Mouse (Mus musculus) neutrophil, adult 5-6 weeks (primary cell): ENCODE data around the gene Cep170b. TPM values are rescaled to one million over a fixed set of nuclear protein-coding genes. Genes with fewer than 3 reads are reported as not detected.
A peak's percentile ranks its signal among the peaks of the same experiment; 100 is the strongest.

ENCODE experiments used
- ATAC-seq: fragments of 151-379, 151-347 bp; 2 replicates; pipeline ENCODE4 v1.8.0; 2017; ENCODE audit warnings: mild to moderate bottlenecking, moderate TSS enrichment; ENCODE audit not compliant: insufficient number of reproducible peaks, poor library complexity, low FRiP score, severe bottlenecking; ENCODE audit errors: extremely low read depth
- total RNA-seq: library from RNA; stranded (forward); fragments of 200-1000 nt; gene quantifications from 2 replicates; pipeline ENCODE4 v1.2.3, GENCODE M21; 2017

Gene Cep170b
- total RNA-seq, 1 experiment from 2014 or later: 5.7 TPM

- no peak for ATAC-seq
Measured at GRCm38 (mm10) chr12:112752399-112752798, 32.1 kb downstream of the Cep170b start.

DNA sequence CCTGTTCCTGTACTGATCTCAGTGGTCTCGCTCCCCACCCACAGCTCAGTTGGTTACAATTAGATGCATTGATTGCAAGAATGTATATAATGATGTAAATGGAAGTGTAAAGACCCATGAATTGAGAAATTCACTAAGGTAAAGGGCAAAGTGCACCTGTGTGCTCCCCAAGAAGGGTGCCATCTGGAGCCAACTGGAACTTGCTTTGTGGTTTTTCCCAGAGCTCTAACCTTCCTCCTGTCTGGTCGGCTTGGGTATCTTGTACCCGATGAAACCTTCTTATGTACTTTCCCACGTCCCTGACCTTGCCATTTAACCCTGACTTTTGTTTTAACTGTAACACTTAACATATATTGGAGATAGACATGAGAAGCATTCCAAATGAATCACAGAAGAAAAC lies 35.6 kb downstream of the Cep170b start:
- no peak for ATAC-seq

- no peak for ATAC-seq
Measured at GRCm38 (mm10) chr12:112757896-112758295, 37.6 kb downstream of the Cep170b start.

- no peak for ATAC-seq
Measured at GRCm38 (mm10) chr12:112759471-112759870, 39.2 kb downstream of the Cep170b start.

DNA sequence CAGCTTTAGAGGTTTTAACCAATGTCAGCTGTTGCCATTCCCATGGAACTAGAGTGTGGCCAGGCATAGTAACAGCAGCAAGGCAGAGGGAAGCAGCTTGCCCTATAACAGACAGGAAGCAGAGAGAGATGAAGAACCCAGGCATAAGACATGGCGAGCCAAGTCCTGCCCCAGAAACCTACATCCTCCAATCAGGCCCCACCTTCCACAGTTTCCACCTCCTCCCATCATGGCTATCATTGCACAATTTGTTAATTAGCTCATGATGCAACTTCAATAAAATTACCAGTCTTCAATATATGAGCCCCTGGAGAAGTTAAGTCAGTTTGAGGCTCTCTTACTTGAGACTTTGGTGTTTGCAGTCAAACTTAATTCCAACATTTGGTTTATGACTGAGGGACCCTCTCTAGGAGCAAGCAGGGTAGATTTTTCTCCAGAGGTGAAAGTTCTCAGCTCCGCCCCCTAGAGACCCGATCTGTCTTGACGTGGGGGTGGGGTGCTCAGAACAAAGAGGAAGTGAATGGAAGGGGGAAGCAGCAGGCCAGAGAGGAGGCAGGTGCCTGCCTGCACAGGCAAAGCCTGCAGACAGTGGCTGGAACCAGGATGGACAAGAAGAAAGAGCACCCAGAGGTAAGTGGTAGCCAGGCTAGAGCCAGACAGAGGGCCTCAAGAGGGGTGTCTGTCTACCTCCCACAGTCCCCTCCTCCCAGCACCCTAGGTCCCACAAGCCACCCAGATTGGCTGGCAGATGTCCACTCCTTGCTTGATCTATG lies 40.1 kb downstream of the Cep170b start, which contains the start of gene Pld4:
Gene Pld4 (plus strand): TSS at position 502 of the 773 bp plus-strand sequence.
- peak; percentile 42; the same call in 1 of the 2 replicates for ATAC-seq

DNA sequence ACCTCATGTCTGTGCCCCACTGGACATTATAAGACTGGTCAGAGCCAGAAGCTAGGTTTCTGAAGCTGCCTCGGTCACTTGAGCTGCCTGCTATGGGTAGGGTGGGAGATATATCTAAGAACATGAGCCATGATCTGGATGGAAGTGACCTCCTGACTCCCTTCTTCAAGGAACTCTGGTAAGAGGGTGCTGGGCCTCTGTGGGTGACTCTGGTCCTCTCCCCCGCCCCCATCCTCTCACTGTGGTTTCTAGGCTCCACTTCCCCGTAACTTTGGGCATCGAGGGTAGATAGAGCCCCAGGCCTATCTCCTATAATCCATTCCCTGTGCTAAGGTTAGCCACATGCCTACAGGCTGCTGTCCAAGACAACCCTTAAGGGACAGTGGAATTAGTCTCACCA lies 41.2 kb downstream of the Cep170b start:
- no peak for ATAC-seq

DNA sequence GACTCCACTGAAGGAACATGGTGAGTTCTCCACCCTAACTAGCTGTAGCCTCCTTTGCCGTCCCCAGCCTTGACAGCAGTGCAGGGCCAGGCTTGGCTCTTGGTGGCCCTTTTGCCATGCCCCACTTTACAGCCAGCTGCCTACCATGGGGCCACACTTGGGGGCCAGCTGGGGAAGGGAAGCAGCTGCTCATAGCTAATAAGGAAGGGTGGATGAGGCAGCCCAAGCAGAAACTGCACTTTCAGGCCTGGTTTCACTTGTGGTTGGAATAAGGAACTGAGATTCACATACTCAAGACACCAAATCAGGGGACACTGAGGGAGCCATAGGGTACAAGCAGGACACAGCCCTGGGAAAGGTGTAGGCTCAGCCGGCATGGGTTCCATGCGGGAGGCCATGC lies 41.8 kb downstream of the Cep170b start:
- peak; percentile 73 for ATAC-seq

GRCm38 (mm10) chr12:112763176-112763575 lies 42.9 kb downstream of the Cep170b start:
- ATAC-seq: no peak

GRCm38 (mm10) chr12:112764141-112764540 lies 43.9 kb downstream of the Cep170b start:
- ATAC-seq: no peak

DNA sequence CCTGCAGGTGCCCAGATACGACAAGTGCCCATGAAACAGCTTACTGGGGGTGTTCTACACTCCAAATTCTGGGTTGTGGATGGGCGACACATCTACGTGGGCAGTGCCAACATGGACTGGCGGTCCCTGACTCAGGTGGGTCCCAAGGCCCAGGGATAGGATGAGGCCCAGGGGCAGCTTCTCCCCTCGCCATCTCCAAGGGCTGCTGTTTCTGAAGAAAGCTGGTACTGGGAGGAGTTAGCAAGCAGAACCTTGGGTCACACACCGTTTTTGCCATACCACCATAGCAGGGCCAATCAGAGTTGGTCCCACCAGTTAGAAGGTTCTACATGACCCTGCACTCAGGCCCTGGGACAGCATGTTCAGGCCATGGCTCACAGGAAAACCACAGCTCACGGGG lies 44.7 kb downstream of the Cep170b start:
- no peak for ATAC-seq

DNA sequence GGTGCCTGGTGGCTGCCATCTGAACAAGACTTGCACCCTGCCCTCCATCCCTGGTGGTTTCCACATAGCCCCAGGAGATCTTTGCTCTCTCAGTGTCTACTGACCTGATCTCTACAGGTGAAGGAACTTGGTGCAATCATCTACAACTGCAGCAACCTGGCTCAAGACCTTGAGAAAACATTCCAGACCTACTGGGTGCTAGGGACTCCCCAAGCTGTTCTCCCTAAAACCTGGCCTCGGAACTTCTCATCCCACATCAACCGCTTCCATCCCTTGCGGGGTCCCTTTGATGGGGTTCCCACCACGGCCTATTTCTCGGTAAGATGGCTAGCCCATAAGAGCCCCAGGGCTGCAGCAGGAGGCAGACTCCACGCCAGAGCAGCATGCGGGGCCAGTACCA lies 46.3 kb downstream of the Cep170b start:
- ATAC-seq: no peak

DNA sequence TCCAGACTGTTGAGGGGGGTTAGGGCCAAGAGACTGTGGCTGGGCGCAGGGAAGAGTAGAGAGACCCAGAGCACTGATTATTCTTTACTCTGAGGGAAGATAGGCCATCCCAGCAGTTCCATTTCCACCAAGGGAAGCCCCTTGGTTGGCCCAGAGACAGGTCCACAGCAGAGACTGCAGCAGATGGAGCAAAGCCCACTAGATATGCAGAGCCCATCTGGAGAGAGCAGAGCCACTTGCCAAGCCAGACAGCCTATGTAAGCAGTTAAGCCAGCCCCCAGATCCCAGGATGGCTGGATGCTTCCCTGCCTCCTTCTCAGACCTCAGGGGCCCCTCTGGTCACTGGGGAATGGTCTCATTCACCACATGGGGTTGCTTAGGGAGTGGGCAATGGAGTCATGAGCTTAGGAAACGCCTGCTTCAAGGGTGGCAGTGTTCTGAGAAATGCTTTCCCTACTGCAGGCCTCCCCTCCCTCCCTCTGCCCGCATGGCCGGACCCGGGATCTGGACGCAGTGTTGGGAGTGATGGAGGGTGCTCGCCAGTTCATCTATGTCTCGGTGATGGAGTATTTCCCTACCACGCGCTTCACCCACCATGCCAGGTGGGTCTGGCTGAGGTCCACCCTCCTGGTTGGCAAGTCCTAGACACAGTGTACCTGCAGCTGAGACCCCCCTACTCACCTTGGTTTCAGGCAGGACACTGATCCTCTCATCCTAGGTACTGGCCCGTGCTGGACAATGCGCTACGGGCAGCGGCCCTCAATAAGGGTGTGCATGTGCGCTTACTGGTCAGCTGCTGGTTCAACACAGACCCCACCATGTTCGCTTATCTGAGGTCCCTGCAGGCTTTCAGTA lies 47.0 kb downstream of the Cep170b start:
- ATAC-seq: no peak

DNA sequence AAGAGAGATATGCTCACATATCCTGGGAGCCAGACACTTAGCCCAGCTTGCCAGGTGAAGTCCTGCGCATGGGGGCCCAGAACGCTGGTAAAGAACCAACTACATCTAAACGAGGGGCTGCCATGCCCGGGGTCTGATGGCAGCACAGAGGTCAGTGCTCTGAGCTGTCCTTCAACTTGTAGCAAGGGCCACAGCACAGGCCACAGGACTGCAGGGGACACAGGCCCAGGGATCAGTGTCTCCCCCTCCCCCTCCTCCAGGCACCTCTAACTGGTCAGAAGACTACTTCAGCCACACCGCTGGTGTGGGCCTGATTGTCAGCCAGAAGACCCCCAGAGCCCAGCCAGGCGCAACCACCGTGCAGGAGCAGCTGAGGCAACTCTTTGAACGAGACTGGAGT lies 47.9 kb downstream of the Cep170b start:
- ATAC-seq: no peak

DNA sequence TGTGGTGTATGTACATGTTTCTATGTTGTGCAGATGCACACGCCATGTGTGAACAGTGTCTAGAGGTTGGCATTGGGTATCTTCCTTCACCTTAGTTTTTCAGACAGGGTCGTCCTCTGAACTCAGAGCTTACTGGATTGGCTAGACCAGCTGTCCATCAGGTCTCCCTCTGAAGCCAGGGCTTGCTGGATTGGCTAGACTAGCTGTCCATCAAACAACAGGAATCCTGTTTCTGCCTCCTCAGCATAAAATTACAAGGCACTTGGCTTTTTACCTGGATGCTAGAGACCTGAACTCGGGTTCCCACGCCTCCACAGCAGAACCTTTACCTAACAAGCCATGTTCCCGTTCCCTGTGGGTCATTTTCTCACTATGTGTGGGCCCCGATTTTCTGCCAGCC lies 48.8 kb downstream of the Cep170b start:
- no peak for ATAC-seq

DNA sequence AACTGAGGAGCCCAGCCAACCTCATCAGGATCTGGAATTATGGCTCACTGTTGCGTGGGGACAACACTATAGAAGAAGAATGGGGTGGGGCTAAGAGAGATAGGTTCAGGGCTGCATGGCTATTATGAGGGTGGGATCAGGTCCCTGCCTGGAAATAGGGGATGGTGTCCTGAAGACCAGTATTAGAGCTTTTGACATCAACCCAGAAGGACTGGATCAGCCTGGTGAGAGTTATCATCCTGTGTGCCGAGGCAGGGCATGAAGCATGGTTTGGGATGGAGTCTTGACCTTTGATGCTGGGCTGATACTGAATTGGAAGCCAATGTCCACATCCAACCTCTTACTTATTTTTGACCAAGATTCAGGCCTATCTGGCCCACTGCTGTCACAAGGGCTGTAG lies 49.5 kb downstream of the Cep170b start:
- no peak for ATAC-seq

GRCm38 (mm10) chr12:112770396-112770795 lies 50.1 kb downstream of the Cep170b start:
- no peak for ATAC-seq

GRCm38 (mm10) chr12:112772306-112772705 lies 52.1 kb downstream of the Cep170b start:
- no peak for ATAC-seq

DNA sequence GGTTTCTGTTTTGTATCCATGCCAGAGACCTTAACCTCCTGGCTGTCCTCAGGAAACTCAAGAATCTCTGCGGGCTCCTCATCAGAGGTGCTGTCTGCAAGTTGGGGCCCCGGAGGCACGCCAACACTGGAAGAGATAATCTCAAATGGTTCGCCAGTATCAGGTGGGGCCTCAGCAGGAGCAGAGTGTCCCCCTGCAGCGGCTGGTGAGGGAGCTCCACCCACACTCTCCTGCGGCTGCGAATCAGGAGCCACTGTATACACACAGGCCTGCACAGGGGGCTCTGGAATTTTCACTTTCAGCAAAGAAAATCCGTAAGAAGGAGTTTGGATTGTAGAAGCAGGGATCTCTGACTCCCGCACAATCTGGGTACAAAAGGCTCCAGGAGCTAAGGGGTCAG lies 53.1 kb downstream of the Cep170b start:
- ATAC-seq: no peak

DNA sequence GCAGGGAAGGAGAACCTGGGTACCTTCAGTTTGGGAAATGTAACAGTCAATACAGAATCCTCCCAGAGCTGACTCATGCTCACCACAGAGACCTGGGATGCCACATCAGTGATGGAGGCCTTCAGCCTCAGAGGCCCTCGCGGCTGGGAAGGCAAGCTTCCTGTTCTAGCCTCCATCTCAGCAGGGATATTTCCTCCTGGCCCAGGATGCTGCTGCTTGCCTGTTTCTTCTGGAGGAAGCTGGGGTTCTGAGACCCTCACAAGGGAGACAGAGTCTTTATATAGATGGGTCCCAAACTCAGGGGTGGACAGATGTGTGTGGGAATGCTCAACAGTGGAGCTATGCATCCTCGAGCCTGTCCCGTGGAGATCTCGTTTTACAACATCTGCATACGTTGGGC lies 53.8 kb downstream of the Cep170b start:
- no peak for ATAC-seq

- no peak for ATAC-seq
Measured at GRCm38 (mm10) chr12:112774481-112774880, 54.2 kb downstream of the Cep170b start.
